Mouse (Mus musculus) embryo, embryonic 11.5 days (tissue): ENCODE data around the gene Hsd17b10.

Source experiments
- DNase-seq: peaks from one replicate; pipeline ENCODE4 v3.0.0-alpha.2; 2012; ENCODE audit warnings: low read depth, low spot score

Hsd17b10 gene

GRCm38 (mm10) chrX:152001737-152002710 is at the start of gene Hsd17b10:
Gene Hsd17b10, plus strand, starts transcription at chrX:152001845.
- peak; percentile 61 for DNase-seq

GRCm38 (mm10) chrX:151999006-151999710 is 2.5 kb upstream of the Hsd17b10 start:
- no peak for DNase-seq

- no peak for DNase-seq
These were observed 412 bp upstream of the Hsd17b10 start for GRCm38 (mm10) chrX:152001182-152001684.

GRCm38 (mm10) chrX:152002865-152003264 is 1.2 kb downstream of the Hsd17b10 start:
- DNase-seq: no peak

GRCm38 (mm10) chrX:152007863-152008262 is 6.2 kb downstream of the Hsd17b10 start:
- no peak for DNase-seq

- no peak for DNase-seq
These were observed 14.1 kb downstream of the Hsd17b10 start for GRCm38 (mm10) chrX:152015752-152016150.

GRCm38 (mm10) chrX:152016151-152017145 is 14.8 kb downstream of the Hsd17b10 start, which contains the start of the genes Ribc1 and Smc1a:
Gene Ribc1, minus strand, starts transcription at chrX:152016295.
Gene Smc1a, plus strand, starts transcription at chrX:152016428.
- DNase-seq: peak; percentile 86

- DNase-seq: no peak
These were observed 15.5 kb downstream of the Hsd17b10 start for GRCm38 (mm10) chrX:152017186-152017585.

- no peak for DNase-seq
These were observed 17.6 kb downstream of the Hsd17b10 start for GRCm38 (mm10) chrX:152019294-152019693.

GRCm38 (mm10) chrX:152039865-152040264 is 38.2 kb downstream of the Hsd17b10 start:
- no peak for DNase-seq

GRCm38 (mm10) chrX:152047230-152047629 is 45.6 kb downstream of the Hsd17b10 start:
- DNase-seq: no peak

GRCm38 (mm10) chrX:152052546-152052945 is 50.9 kb downstream of the Hsd17b10 start:
- no peak for DNase-seq
